Mouse (Mus musculus): ENCODE data around the gene Nfic. TPM values are rescaled to one million over a fixed set of nuclear protein-coding genes. Genes with fewer than 3 reads are reported as not detected.

Gene Nfic
- polyA plus RNA-seq, 1 experiment, result 6.1 TPM

DNA sequence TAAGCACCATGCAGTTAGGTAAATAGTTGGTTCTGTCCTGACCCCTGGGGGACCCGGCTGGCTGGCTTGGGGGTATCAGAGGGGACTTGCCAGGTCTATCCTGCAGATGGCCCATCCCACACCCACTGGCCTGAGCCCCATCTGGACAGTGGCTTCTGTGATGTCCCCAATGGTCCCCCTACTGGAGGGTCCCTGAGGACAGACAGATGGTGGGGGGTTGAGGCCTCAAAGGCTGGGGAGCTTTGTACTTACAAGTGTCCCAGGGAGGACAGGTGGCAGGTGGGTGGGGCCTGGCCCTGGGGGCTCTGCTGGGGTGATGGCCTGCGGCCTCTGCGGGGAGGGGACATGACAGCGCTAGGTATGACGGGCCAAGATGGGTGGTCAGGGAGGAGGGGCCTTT is 56.1 kb downstream of the Nfic start:
- TF ChIP-seq CTCF (IDR thresholded peaks at IDR 0.05; ENCODE audit: low read depth, low read length), result no peak
- TF ChIP-seq EP300 (IDR thresholded peaks at IDR 0.05; ENCODE audit: insufficient read depth, low read depth, low read length), result no peak
- no peak overlapping the region for H3K27ac ChIP-seq (ENCODE audit: insufficient read depth, low read length)
- H3K9ac ChIP-seq (ENCODE audit: low read depth, poor library complexity, severe bottlenecking), result no peak overlapping the region
- H3K4me1 ChIP-seq (ENCODE audit: control insufficient read depth, insufficient read depth, low read length), result peaks cover 6% of the 10 kb centered on the region
- H3K36me3 ChIP-seq (ENCODE audit: control insufficient read depth, insufficient read depth, low read length, poor library complexity, severe bottlenecking), result no peaks in the 10 kb centered on the region
- H3K4me3 ChIP-seq (ENCODE audit: low read depth, low read length), result no peak overlapping the region
- no peaks in the 10 kb centered on the region for H3K9me3 ChIP-seq (replicated peaks; ENCODE audit: control insufficient read depth, insufficient read depth, low read length, poor library complexity, severe bottlenecking)
- H3K27me3 ChIP-seq (ENCODE audit: control insufficient read depth, insufficient read depth, low read length, poor library complexity, severe bottlenecking), result no peaks in the 10 kb centered on the region

GRCm38 (mm10) chr10:81396749-81397148 is 58.7 kb downstream of the Nfic start:
- peaks cover 3% of the 10 kb centered on the region for H3K4me1 ChIP-seq (ENCODE audit: control insufficient read depth, insufficient read depth, low read length)
- no peaks in the 10 kb centered on the region for H3K9me3 ChIP-seq (replicated peaks; ENCODE audit: control insufficient read depth, insufficient read depth, low read length, poor library complexity, severe bottlenecking)
- H3K27ac ChIP-seq (ENCODE audit: insufficient read depth, low read length), result no peak overlapping the region
- no peak overlapping the region for H3K9ac ChIP-seq (ENCODE audit: low read depth, poor library complexity, severe bottlenecking)
- no peak overlapping the region for H3K4me3 ChIP-seq (ENCODE audit: low read depth, low read length)
- TF ChIP-seq CTCF (IDR thresholded peaks at IDR 0.05; ENCODE audit: low read depth, low read length), result no peak
- no peak for TF ChIP-seq EP300 (IDR thresholded peaks at IDR 0.05; ENCODE audit: insufficient read depth, low read depth, low read length)
- no peaks in the 10 kb centered on the region for H3K27me3 ChIP-seq (ENCODE audit: control insufficient read depth, insufficient read depth, low read length, poor library complexity, severe bottlenecking)
- no peaks in the 10 kb centered on the region for H3K36me3 ChIP-seq (ENCODE audit: control insufficient read depth, insufficient read depth, low read length, poor library complexity, severe bottlenecking)

DNA sequence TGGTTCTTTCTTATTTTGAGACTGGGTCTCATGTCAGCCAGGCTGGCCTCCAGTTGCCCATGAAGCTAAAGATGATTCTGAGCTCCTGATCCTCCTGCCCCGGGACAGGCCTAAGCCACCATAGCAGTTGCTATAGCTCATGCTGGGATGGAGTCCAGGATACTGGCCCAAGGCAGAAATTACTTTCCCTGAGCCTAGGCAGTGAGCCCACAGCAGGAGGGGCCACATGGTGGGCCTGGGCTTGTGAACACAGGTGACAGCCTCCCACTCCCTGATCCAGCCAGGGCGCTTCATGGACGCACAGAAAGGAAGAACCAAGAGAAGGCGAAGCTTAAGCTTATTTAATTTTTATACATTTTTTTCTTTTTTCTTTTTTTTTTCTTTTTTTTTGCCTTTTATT is 59.6 kb downstream of the Nfic start:
- H3K36me3 ChIP-seq (ENCODE audit: control insufficient read depth, insufficient read depth, low read length, poor library complexity, severe bottlenecking), result no peaks in the 10 kb centered on the region
- no peaks in the 10 kb centered on the region for H3K27me3 ChIP-seq (ENCODE audit: control insufficient read depth, insufficient read depth, low read length, poor library complexity, severe bottlenecking)
- H3K9ac ChIP-seq (ENCODE audit: low read depth, poor library complexity, severe bottlenecking), result no peak overlapping the region
- no peak overlapping the region for H3K4me3 ChIP-seq (ENCODE audit: low read depth, low read length)
- H3K27ac ChIP-seq (ENCODE audit: insufficient read depth, low read length), result no peak overlapping the region
- TF ChIP-seq POLR2A (IDR thresholded peaks at IDR 0.05; ENCODE audit: insufficient read depth, low read length) (no peak), CTCF (IDR thresholded peaks at IDR 0.05; ENCODE audit: low read depth, low read length) (no peak), EP300 (IDR thresholded peaks at IDR 0.05; ENCODE audit: insufficient read depth, low read depth, low read length) (no peak)
- peaks cover 3% of the 10 kb centered on the region for H3K4me1 ChIP-seq (ENCODE audit: control insufficient read depth, insufficient read depth, low read length)
- no peaks in the 10 kb centered on the region for H3K9me3 ChIP-seq (replicated peaks; ENCODE audit: control insufficient read depth, insufficient read depth, low read length, poor library complexity, severe bottlenecking)

- Histone ChIP-seq H3K9me3 (replicated peaks; ENCODE audit: control insufficient read depth, insufficient read depth, low read length, poor library complexity, severe bottlenecking) (no peaks in the 10 kb centered on the region), H3K27ac (ENCODE audit: insufficient read depth, low read length) (no peak overlapping the region), H3K4me1 (ENCODE audit: control insufficient read depth, insufficient read depth, low read length) (peaks cover 3% of the 10 kb centered on the region), H3K4me3 (ENCODE audit: low read depth, low read length) (no peak overlapping the region), H3K27me3 (ENCODE audit: control insufficient read depth, insufficient read depth, low read length, poor library complexity, severe bottlenecking) (no peaks in the 10 kb centered on the region), H3K36me3 (ENCODE audit: control insufficient read depth, insufficient read depth, low read length, poor library complexity, severe bottlenecking) (no peaks in the 10 kb centered on the region), H3K9ac (ENCODE audit: low read depth, poor library complexity, severe bottlenecking) (no peak overlapping the region)
- TF ChIP-seq EP300 (IDR thresholded peaks at IDR 0.05; ENCODE audit: insufficient read depth, low read depth, low read length) (no peak), POLR2A (IDR thresholded peaks at IDR 0.05; ENCODE audit: insufficient read depth, low read length) (no peak), CTCF (IDR thresholded peaks at IDR 0.05; ENCODE audit: low read depth, low read length) (peak; percentile 95)
These were observed 60.3 kb downstream of the Nfic start for GRCm38 (mm10) chr10:81395127-81395526.

GRCm38 (mm10) chr10:81393456-81394063 is 61.9 kb downstream of the Nfic start:
- Histone ChIP-seq H3K36me3 (ENCODE audit: control insufficient read depth, insufficient read depth, low read length, poor library complexity, severe bottlenecking) (no peaks in the 10 kb centered on the region), H3K9ac (ENCODE audit: low read depth, poor library complexity, severe bottlenecking) (no peak overlapping the region), H3K27me3 (ENCODE audit: control insufficient read depth, insufficient read depth, low read length, poor library complexity, severe bottlenecking) (no peaks in the 10 kb centered on the region), H3K27ac (ENCODE audit: insufficient read depth, low read length) (no peak overlapping the region), H3K9me3 (replicated peaks; ENCODE audit: control insufficient read depth, insufficient read depth, low read length, poor library complexity, severe bottlenecking) (no peaks in the 10 kb centered on the region), H3K4me3 (ENCODE audit: low read depth, low read length) (peak overlapping the region; percentile 18; the same call in 1 of the 2 replicates), H3K4me1 (ENCODE audit: control insufficient read depth, insufficient read depth, low read length) (peaks cover 3% of the 10 kb centered on the region)
- no peak for TF ChIP-seq EP300 (IDR thresholded peaks at IDR 0.05; ENCODE audit: insufficient read depth, low read depth, low read length)
- no peak for TF ChIP-seq POLR2A (IDR thresholded peaks at IDR 0.05; ENCODE audit: insufficient read depth, low read length)
- TF ChIP-seq CTCF (IDR thresholded peaks at IDR 0.05; ENCODE audit: low read depth, low read length), result no peak

DNA sequence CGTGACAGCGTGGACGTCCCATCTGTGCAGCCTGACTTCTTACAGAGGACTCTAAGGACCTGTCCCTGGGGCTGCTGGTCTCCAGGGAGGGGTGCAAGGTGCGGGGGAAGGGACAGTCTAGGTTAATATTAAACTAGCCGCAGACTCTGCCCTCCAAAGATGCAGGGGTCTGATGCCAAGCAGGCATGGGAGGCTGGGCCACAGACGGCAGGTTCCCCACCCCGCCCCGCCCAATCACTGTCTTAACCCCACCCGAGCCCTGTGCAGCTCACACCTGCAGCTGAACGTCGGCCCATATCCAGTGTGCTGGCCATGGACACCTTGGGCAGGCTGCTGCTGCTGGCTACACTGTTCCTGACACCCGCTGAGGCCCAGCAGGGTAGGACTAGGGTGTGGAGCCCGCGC is 62.7 kb downstream of the Nfic start, which contains the start of gene Smim24:
TSS of gene Smim24 (plus strand) at position 271 of the 405 bp plus-strand sequence.
- TF ChIP-seq CTCF (IDR thresholded peaks at IDR 0.05; ENCODE audit: low read depth, low read length) (no peak), POLR2A (IDR thresholded peaks at IDR 0.05; ENCODE audit: insufficient read depth, low read length) (no peak), EP300 (IDR thresholded peaks at IDR 0.05; ENCODE audit: insufficient read depth, low read depth, low read length) (no peak)
- Histone ChIP-seq H3K27ac (ENCODE audit: insufficient read depth, low read length) (no peak within 1 kb of the TSS), H3K27me3 (ENCODE audit: control insufficient read depth, insufficient read depth, low read length, poor library complexity, severe bottlenecking) (no peaks in the 10 kb centered on the region), H3K9me3 (replicated peaks; ENCODE audit: control insufficient read depth, insufficient read depth, low read length, poor library complexity, severe bottlenecking) (no peaks in the 10 kb centered on the region), H3K36me3 (ENCODE audit: control insufficient read depth, insufficient read depth, low read length, poor library complexity, severe bottlenecking) (no peaks in the 10 kb centered on the region; the same call in 1 of the 2 replicates), H3K4me1 (ENCODE audit: control insufficient read depth, insufficient read depth, low read length) (peaks cover 3% of the 10 kb centered on the region), H3K9ac (ENCODE audit: low read depth, poor library complexity, severe bottlenecking) (no peak within 1 kb of the TSS), H3K4me3 (ENCODE audit: low read depth, low read length) (peak within 1 kb of the TSS; percentile 18; the same call in 1 of the 2 replicates)

Measured in ES-Bruce4 (cell line).